ENCODE assay signal across 23 mouse cellular contexts in the genomic region with DNA sequence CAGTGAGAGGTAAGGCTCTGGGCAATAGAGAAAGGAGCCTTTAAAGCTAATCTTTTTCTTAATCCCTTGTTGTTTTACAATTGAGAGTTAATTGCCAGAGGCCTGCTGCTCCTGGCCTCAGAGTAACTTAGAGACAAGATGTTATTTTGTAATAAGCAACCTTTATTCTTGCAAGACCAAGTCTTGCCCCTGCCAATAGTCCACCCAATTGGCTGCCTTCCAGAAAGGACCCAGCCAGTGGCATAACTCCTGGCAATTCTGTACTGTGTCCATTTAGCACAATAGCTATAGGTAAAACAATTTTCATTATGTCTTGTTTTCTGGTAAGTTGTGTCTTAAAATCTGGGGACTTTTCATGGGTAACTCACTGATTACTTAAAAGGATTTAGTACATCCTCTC.
DNase-seq lines count a peak whose midpoint lies in the region; ATAC-seq and TF ChIP-seq lines count a peak whose summit lies in the region.
"Had no signal": no experiment of that assay in that cellular context is flagged by ENCODE, and none has a peak within 500 bp of the region (broad histone marks: within the 10 kb centered on the region; RNA-seq: fewer than 3 reads in every experiment).

No protein-coding gene starts in this region.

- peak; percentile 43 for DNase-seq in adrenal gland, postnatal 14 days
- no peak for DNase-seq in adrenal gland, postnatal 4 days (ENCODE audit: low spot score in 2 of 2)
- DNase-seq in hindbrain, postnatal 0 days (ENCODE audit: low spot score), result peak; percentile 9
- DNase-seq in ovary, postnatal 14 days (ENCODE audit: low spot score), result peak; percentile 5
- DNase-seq in ovary, adult 18-20 months (ENCODE audit: low spot score), result no peak
- DNase-seq in brain, embryonic 14.5 days (ENCODE audit: low read depth), result peak; percentile 32
- no peak for DNase-seq in gastrocnemius, adult 18-20 months (ENCODE audit: low spot score)
- DNase-seq: cerebellum, adult 11-12 months; cerebellum, postnatal 25 days; forebrain, postnatal 0 days; gastrocnemius, adult 2 months; gastrocnemius, postnatal 25 days; heart, postnatal 36 days; kidney, adult 18-20 months had no signal

- no peak overlapping the region for H3K27ac ChIP-seq in hindbrain, postnatal 0 days
- H3K27ac ChIP-seq in hindbrain, embryonic 13.5 days, result no peak overlapping the region
- H3K27ac ChIP-seq: embryonic facial prominence, embryonic 12.5 days; forebrain, embryonic 12.5 days; gastrocnemius, adult 2 months; heart, embryonic 13.5 days; intestine, embryonic 15.5 days had no signal

- no peak for TF ChIP-seq CTCF in hindbrain, postnatal 0 days (IDR thresholded peaks at IDR 0.05; ENCODE audit: low read depth)
- no peak for TF ChIP-seq CTCF in brain, embryonic 14.5 days (IDR thresholded peaks at IDR 0.05; ENCODE audit: borderline replicate concordance, extremely low read depth, insufficient read depth, insufficient read length)

- H3K9ac ChIP-seq in hindbrain, postnatal 0 days (replicated peaks; ENCODE audit: low read length), result no peak overlapping the region
- no peak overlapping the region for H3K9ac ChIP-seq in hindbrain, embryonic 13.5 days
- H3K9ac ChIP-seq: embryonic facial prominence, embryonic 12.5 days; forebrain, embryonic 12.5 days; forebrain, postnatal 0 days; heart, embryonic 13.5 days; intestine, embryonic 15.5 days had no signal

- ATAC-seq in hindbrain, postnatal 0 days, result no peak; the same call in 1 of the 2 replicates
- ATAC-seq in hindbrain, embryonic 13.5 days (ENCODE audit: low FRiP score), result no peak
- ATAC-seq: activated CD4-positive, CD25-positive, alpha-beta regulatory T cell, adult 4 months; forebrain, postnatal 0 days; hindbrain, embryonic 16.5 days; intestine, embryonic 15.5 days; Patski had no signal

- no peak overlapping the region for H3K4me3 ChIP-seq in hindbrain, postnatal 0 days (ENCODE audit: low read length)
- H3K4me3 ChIP-seq in hindbrain, embryonic 13.5 days, result no peak overlapping the region
- H3K4me3 ChIP-seq: embryonic facial prominence, embryonic 12.5 days; forebrain, embryonic 12.5 days; gastrocnemius, adult 2 months; heart, embryonic 13.5 days; intestine, embryonic 15.5 days had no signal

- TF ChIP-seq POLR2A in brain, embryonic 14.5 days (IDR thresholded peaks at IDR 0.05; ENCODE audit: borderline replicate concordance, extremely low read depth, insufficient read depth, insufficient read length, poor library complexity, severe bottlenecking), result no peak

- H3K27me3 ChIP-seq in hindbrain, postnatal 0 days (ENCODE audit: insufficient read depth, low read length), result no peaks in the 10 kb centered on the region
- no peaks in the 10 kb centered on the region for H3K27me3 ChIP-seq in hindbrain, embryonic 13.5 days
- H3K27me3 ChIP-seq: CH12.LX; embryonic facial prominence, embryonic 12.5 days; forebrain, embryonic 12.5 days; heart, embryonic 13.5 days; intestine, embryonic 15.5 days; Patski had no signal

- no peaks in the 10 kb centered on the region for H3K9me3 ChIP-seq in hindbrain, postnatal 0 days (ENCODE audit: low read length)
- H3K9me3 ChIP-seq in hindbrain, embryonic 13.5 days, result no peaks in the 10 kb centered on the region
- H3K9me3 ChIP-seq: embryonic facial prominence, embryonic 12.5 days; forebrain, embryonic 12.5 days; heart, embryonic 13.5 days; intestine, embryonic 15.5 days had no signal

- H3K4me2 ChIP-seq in hindbrain, postnatal 0 days (ENCODE audit: low read depth, low read length), result no peak overlapping the region
- H3K4me2 ChIP-seq in hindbrain, embryonic 13.5 days, result no peak overlapping the region
- H3K4me2 ChIP-seq: embryonic facial prominence, embryonic 12.5 days; forebrain, embryonic 12.5 days; heart, embryonic 13.5 days; intestine, embryonic 15.5 days had no signal

- no peaks in the 10 kb centered on the region for H3K4me1 ChIP-seq in hindbrain, postnatal 0 days (ENCODE audit: insufficient read depth, low read length)
- H3K4me1 ChIP-seq in hindbrain, embryonic 13.5 days (replicated peaks), result no peaks in the 10 kb centered on the region
- H3K4me1 ChIP-seq: embryonic facial prominence, embryonic 12.5 days; heart, embryonic 13.5 days; intestine, embryonic 15.5 days had no signal

- H3K36me3 ChIP-seq in hindbrain, postnatal 0 days (ENCODE audit: insufficient read depth, low read length), result no peaks in the 10 kb centered on the region
- H3K36me3 ChIP-seq in hindbrain, embryonic 13.5 days, result no peaks in the 10 kb centered on the region
- H3K36me3 ChIP-seq: embryonic facial prominence, embryonic 12.5 days; forebrain, embryonic 12.5 days; heart, embryonic 13.5 days; intestine, embryonic 15.5 days had no signal

Comparison
In these comparisons a context has a peak if more than half of its experiments do, and no peak if none do; other contexts are left out.
1. DNase-seq: peak in adrenal gland, postnatal 14 days (single experiment), hindbrain, postnatal 0 days (single experiment), ovary, postnatal 14 days (single experiment) and brain, embryonic 14.5 days (single experiment); none in adrenal gland, postnatal 4 days (0 of 2), ovary, adult 18-20 months (single experiment) and gastrocnemius, adult 18-20 months (single experiment).